Mouse (Mus musculus) embryonic facial prominence, embryonic 15.5 days (tissue): Measurements from ENCODE around the gene Ptprt. TPM values are rescaled to one million over a fixed set of nuclear protein-coding genes. Genes with fewer than 3 reads are reported as not detected.
A peak's percentile ranks its signal among the peaks of the same experiment; 100 is the strongest.

Source experiments
- ATAC-seq: fragments of 200-750 bp; cut with Nextera tagmentation; 2 replicates; pipeline ENCODE4 v1.8.0; 2017; ENCODE audit warnings: low read depth, moderate TSS enrichment; ENCODE audit not compliant: insufficient number of reproducible peaks, low FRiP score, low TSS enrichment
- H3K27ac ChIP-seq: fragments of 300-500 bp; sonication (generic); replicated peaks from 2 replicates; pipeline ENCODE4 v1.5.1; 2015; ENCODE audit warnings: mild to moderate bottlenecking, inconsistent platforms
- H3K27me3 ChIP-seq: fragments of 300-500 bp; sonication (generic); 2 replicates; pipeline ENCODE4 v1.6.1; 2015; ENCODE audit warnings: inconsistent platforms
- H3K36me3 ChIP-seq: fragments of 300-500 bp; sonication (generic); 2 replicates; pipeline ENCODE4 v1.6.1; 2015; ENCODE audit warnings: mild to moderate bottlenecking, inconsistent platforms
- H3K4me1 ChIP-seq: fragments of 300-500 bp; sonication (generic); 2 replicates; pipeline ENCODE4 v1.6.1; 2015; ENCODE audit warnings: inconsistent platforms
- H3K4me2 ChIP-seq: fragments of 300-500 bp; sonication (generic); replicated peaks from 2 replicates; pipeline ENCODE4 v1.6.1; 2015; ENCODE audit warnings: mild to moderate bottlenecking, inconsistent platforms
- H3K4me3 ChIP-seq: fragments of 300-500 bp; sonication (generic); replicated peaks from 2 replicates; pipeline ENCODE4 v1.5.1; 2015; ENCODE audit warnings: mild to moderate bottlenecking, inconsistent platforms
- H3K9ac ChIP-seq: fragments of 300-500 bp; sonication (generic); 2 replicates; pipeline ENCODE4 v1.6.1; 2015; ENCODE audit warnings: inconsistent platforms
- H3K9me3 ChIP-seq: fragments of 300-500 bp; sonication (generic); replicated peaks from 2 replicates; pipeline ENCODE4 v1.6.1; 2016; ENCODE audit warnings: inconsistent platforms
- WGBS: fragments of 180-500 bp; shearing (Covaris S2); methylation state at CpG from one replicate; pipeline ENCODE4 v1.1.7; 2015; 5-methylcytosine and 5-hydroxymethylcytosine counted together
- polyA plus RNA-seq: library from polyadenylated mRNA; unstranded; fragments of >200 nt; fragmentation: Nextera tagmentation; extraction: Ambion mirVana; gene quantifications from 2 replicates; pipeline ENCODE4 v1.2.1, GENCODE M21; 2015

The Ptprt gene
- polyA plus RNA-seq, 1 experiment from 2014 or later: 2.6 TPM

DNA sequence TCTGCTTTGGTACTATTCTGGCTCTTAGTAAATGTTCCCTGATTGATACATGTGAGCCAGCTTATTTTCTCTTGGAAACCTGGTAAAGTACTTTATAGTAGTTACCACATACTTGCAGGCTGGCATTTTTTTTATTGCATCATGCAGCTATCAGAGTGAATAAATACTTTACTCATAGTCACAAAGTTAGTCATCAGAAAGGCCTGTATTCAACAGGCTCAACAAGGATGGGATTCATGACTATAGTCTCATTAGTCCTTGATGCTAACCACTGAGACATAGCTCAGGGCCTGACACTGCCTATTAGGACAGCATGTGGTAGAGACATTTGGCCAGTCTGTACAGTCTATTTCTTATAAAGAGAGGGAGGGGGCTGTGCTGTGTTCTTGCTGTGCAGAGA, 1088.7 kb downstream of the Ptprt start:
- Histone ChIP-seq H3K9ac (no peak overlapping the region), H3K9me3 (no peaks in the 10 kb centered on the region), H3K4me1 (peaks cover 14% of the 10 kb centered on the region; the same call in 1 of the 2 replicates), H3K4me3 (no peak overlapping the region), H3K4me2 (no peak overlapping the region), H3K27ac (no peak overlapping the region), H3K27me3 (0 out of 2 replicates have a peak, but pooled peaks cover 3% of the 10 kb centered on the region), H3K36me3 (no peaks in the 10 kb centered on the region)
- no peak for ATAC-seq

DNA sequence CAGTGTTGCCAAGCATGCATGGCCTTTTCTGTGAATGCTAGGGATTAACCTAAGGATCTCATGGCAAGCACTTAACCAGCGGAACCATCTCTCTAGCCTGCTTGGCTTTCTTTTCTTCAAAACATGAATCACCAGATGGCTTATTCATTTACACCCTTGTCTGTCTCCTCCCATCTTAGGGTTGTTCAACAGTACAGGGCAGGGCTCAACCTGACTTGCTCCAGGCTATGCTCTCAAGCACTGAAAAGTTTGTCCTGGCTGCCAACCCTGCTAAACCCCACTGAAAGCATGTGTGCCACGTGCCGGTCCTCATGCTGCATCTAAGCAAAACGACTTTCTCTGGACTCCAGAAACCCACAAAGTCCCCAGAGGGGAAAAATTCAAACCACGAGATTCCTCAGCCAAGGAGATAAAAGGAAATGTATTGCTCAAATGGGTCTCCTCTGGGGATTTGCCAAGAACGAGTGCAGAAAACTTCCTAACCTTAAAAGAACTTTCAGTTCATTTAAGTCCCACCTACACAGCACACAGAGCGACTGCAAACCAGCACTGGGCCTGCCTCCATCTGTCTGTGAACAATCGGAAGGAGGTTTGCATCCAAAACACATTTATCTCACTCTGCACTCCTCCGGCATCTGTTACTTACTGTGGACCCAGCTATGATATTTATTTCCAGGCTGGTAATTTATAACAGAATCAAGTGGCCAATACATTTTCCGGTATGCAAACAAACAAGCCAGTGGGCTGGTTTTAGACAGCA, 1090.5 kb downstream of the Ptprt start:
- Histone ChIP-seq H3K36me3 (no peaks in the 10 kb centered on the region), H3K4me3 (no peak overlapping the region), H3K27ac (no peak overlapping the region), H3K27me3 (0 out of 2 replicates have a peak, but pooled peaks cover 3% of the 10 kb centered on the region), H3K9me3 (no peaks in the 10 kb centered on the region), H3K4me2 (0 out of 2 replicates have a peak overlapping the region, but pooled peaks have one; percentile 2), H3K4me1 (peaks cover 14% of the 10 kb centered on the region; the same call in 1 of the 2 replicates), H3K9ac (no peak overlapping the region)
- WGBS: 18% methylated on average over 10 of the region's 10 CpGs
- ATAC-seq: peak; percentile 57

DNA sequence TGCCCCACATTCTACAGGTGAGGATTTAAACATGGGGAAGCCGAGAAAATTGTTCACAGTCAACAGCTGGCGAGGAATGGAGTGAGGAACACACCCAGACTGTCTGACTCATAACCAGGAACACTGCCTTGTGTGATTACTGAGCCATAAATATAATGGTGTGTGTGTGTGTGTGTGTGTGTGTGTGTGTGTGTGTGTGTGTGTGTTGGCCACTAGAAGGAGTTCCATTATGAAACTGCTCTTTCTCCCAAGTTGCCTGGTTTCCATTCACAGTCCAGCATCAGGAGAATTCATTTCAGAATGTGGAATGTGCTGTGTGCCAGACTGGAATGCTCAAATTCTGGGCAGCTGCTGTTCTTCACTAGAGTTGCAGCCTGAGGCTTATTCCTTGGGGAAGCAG, 1099.4 kb downstream of the Ptprt start:
- Histone ChIP-seq H3K9ac (no peak overlapping the region), H3K9me3 (no peaks in the 10 kb centered on the region), H3K4me3 (no peak overlapping the region), H3K36me3 (no peaks in the 10 kb centered on the region), H3K27ac (no peak overlapping the region), H3K27me3 (no peaks in the 10 kb centered on the region), H3K4me2 (no peak overlapping the region), H3K4me1 (no peaks in the 10 kb centered on the region)
- 50% methylated on average over 2 of the region's 2 CpGs for WGBS
- no peak for ATAC-seq

DNA sequence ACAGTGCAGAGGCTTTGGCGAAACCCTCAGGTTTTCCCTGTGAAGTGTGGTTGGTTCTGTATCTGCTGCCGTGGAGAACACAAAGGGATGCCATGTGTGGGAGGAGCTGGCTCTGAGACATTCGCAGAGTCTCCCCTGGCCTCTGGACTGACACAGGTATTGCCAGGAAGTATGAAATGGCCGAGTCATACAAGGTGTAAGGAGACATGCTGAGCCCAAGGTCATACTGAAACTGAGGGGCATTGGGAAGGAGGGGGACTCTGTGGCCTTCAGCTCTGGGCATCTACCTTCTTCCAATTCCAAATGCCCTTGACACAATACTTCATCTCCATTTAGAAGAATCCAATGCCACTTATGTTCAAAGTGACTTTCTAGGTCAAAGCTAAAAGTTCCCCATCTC, 1103.1 kb downstream of the Ptprt start:
- H3K36me3 ChIP-seq: no peaks in the 10 kb centered on the region
- ATAC-seq: no peak
- H3K9me3 ChIP-seq: no peaks in the 10 kb centered on the region
- 76% methylated on average over 4 of the region's 4 CpGs for WGBS
- no peak overlapping the region for H3K4me2 ChIP-seq
- H3K4me3 ChIP-seq: no peak overlapping the region
- no peaks in the 10 kb centered on the region for H3K27me3 ChIP-seq
- H3K9ac ChIP-seq: no peak overlapping the region
- no peak overlapping the region for H3K27ac ChIP-seq
- no peaks in the 10 kb centered on the region for H3K4me1 ChIP-seq

DNA sequence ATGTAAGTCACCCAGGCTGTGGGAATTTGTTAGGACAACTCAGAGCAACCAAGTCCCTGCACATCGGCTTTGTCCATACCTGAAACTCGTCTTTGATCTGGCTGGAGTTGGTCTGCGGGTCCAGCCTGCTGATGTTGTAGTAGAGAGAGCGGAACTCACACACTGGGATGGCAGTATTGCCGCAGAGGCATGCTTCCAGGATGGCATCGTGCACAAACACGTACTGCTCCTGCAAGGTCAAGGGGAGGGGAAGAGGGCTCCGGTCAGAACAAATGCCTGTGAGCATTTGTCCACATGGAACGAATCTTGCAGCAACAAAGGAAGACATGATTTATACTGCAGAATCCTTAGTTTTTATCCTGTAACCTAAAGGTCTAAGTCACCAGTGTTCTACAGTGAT, 1107.3 kb downstream of the Ptprt start:
- WGBS: 80% methylated on average over 9 of the region's 9 CpGs
- H3K4me3 ChIP-seq: no peak overlapping the region
- no peak for ATAC-seq
- H3K27me3 ChIP-seq: no peaks in the 10 kb centered on the region
- H3K9me3 ChIP-seq: no peaks in the 10 kb centered on the region
- H3K4me1 ChIP-seq: no peaks in the 10 kb centered on the region
- H3K27ac ChIP-seq: no peak overlapping the region
- no peak overlapping the region for H3K4me2 ChIP-seq
- no peaks in the 10 kb centered on the region for H3K36me3 ChIP-seq
- no peak overlapping the region for H3K9ac ChIP-seq

DNA sequence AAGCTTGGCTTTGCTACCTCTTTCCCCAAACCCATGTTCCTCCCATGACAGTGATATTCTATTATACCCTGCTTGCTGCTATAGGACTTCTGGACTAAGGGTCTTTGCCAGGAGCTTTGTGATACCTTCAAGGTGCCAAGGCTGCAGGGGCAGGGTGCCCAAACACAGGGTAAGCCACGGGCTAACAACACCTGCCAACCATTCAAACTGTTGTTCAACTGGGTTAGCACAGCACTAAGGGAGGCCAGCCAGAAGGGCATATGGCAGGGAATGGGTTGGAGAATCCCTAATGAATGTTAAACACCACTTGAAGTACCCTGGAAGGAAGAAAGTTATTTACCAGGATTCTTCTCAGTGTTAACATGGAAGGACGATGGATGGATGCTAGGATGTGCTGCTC, 1108.9 kb downstream of the Ptprt start:
- no peaks in the 10 kb centered on the region for H3K4me1 ChIP-seq
- H3K9me3 ChIP-seq: no peaks in the 10 kb centered on the region
- no peak overlapping the region for H3K4me2 ChIP-seq
- WGBS: 85% methylated on average over 2 of the region's 2 CpGs
- H3K36me3 ChIP-seq: no peaks in the 10 kb centered on the region
- no peak overlapping the region for H3K9ac ChIP-seq
- H3K27me3 ChIP-seq: no peaks in the 10 kb centered on the region
- H3K27ac ChIP-seq: no peak overlapping the region
- ATAC-seq: no peak
- no peak overlapping the region for H3K4me3 ChIP-seq

DNA sequence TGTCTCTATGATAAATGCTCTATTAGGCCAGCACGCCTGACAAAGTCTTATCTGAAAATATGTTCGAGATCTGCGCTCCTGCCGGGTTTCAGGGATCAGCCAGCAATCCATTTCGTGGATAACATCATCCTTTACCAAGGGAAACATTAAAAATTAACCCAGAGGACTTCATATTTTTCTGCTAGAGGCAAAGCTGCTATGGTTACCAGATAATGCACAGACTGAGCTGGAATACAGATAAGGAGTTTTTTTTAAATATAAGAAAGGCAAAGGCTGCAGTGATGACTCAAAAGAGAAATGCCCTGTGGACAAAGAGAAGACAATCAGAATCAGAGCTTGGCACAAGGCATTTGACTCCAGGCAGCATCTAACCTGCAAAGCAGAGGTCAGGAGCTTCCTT, 1111.4 kb downstream of the Ptprt start:
- no peak overlapping the region for H3K9ac ChIP-seq
- 78% methylated on average over 5 of the region's 5 CpGs for WGBS
- H3K36me3 ChIP-seq: no peaks in the 10 kb centered on the region
- no peak for ATAC-seq
- H3K4me1 ChIP-seq: no peaks in the 10 kb centered on the region
- no peak overlapping the region for H3K4me2 ChIP-seq
- H3K27ac ChIP-seq: no peak overlapping the region
- H3K9me3 ChIP-seq: no peaks in the 10 kb centered on the region
- H3K27me3 ChIP-seq: no peaks in the 10 kb centered on the region
- no peak overlapping the region for H3K4me3 ChIP-seq

DNA sequence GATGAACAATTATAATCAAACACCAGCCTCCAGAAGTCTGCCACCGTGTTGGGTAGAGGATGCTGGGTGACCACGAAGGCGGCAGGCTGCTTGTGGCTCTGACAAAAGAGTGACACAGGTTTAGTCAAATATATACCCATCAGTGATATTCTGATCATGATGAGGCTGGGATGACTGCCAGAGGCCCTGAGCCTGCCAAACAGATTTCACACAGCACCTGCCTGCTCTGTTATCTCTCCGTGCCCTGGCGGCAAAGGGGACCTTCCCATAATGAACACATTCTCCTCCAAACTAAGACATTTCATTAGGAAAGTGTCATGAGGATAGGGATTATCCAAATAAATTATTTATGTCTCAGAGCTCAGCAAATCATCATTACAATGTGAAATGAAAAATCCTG, 1113.6 kb downstream of the Ptprt start:
- H3K27me3 ChIP-seq: no peaks in the 10 kb centered on the region
- no peak for ATAC-seq
- 87% methylated on average over 5 of the region's 5 CpGs for whole genome bisulfite sequencing
- H3K4me3 ChIP-seq: no peak overlapping the region
- no peaks in the 10 kb centered on the region for H3K36me3 ChIP-seq
- H3K9me3 ChIP-seq: no peaks in the 10 kb centered on the region
- H3K4me1 ChIP-seq: no peaks in the 10 kb centered on the region
- H3K9ac ChIP-seq: no peak overlapping the region
- no peak overlapping the region for H3K27ac ChIP-seq
- no peak overlapping the region for H3K4me2 ChIP-seq

DNA sequence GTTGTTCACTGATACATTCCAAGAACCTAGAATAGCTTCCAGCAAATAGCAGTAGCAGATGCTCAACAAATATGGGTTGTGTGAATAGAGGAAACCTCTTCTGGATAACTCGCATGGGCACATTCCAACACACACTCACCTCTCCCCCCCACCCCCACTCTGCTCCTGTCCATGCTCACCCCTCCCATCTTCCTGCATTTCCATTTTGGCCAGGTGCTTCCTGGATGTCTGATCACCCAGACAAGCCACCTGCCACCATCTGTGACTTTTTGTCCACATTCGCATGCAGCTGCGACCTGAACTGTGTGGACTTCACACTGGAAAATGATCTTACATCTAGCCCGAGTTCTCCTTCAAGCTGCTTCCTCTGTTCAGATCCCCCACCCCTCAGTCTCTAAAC, 1115.5 kb downstream of the Ptprt start:
- no peak overlapping the region for H3K9ac ChIP-seq
- no peak overlapping the region for H3K4me2 ChIP-seq
- no peaks in the 10 kb centered on the region for H3K27me3 ChIP-seq
- no peak overlapping the region for H3K27ac ChIP-seq
- WGBS: 76% methylated on average over 4 of the region's 4 CpGs
- ATAC-seq: no peak
- H3K36me3 ChIP-seq: no peaks in the 10 kb centered on the region
- no peak overlapping the region for H3K4me3 ChIP-seq
- no peaks in the 10 kb centered on the region for H3K9me3 ChIP-seq
- no peaks in the 10 kb centered on the region for H3K4me1 ChIP-seq

DNA sequence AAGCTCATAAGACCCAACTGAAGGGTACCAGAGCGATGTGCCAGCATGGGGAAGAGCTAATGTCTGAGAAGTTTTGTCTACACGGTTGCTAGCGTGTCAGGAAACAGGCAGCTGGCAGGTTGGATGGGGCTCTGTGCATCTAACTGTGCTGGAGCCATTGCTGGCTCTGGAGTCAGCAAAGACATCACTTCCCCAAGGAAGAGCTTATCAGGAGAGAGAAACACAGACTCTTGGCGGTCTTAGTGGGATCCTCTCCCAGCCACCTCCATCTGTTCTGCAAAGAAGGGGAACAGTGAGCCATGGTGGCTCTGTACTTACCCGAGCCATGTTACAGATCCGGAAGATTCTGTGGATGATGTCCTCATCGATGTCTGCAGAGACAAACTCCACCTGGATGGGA, 1126.8 kb downstream of the Ptprt start:
- Histone ChIP-seq H3K27ac (no peak overlapping the region), H3K9me3 (no peaks in the 10 kb centered on the region), H3K9ac (no peak overlapping the region), H3K4me1 (no peaks in the 10 kb centered on the region), H3K4me3 (no peak overlapping the region), H3K36me3 (no peaks in the 10 kb centered on the region), H3K4me2 (no peak overlapping the region), H3K27me3 (no peaks in the 10 kb centered on the region)
- no peak for ATAC-seq
- WGBS: 88% methylated on average over 7 of the region's 7 CpGs

DNA sequence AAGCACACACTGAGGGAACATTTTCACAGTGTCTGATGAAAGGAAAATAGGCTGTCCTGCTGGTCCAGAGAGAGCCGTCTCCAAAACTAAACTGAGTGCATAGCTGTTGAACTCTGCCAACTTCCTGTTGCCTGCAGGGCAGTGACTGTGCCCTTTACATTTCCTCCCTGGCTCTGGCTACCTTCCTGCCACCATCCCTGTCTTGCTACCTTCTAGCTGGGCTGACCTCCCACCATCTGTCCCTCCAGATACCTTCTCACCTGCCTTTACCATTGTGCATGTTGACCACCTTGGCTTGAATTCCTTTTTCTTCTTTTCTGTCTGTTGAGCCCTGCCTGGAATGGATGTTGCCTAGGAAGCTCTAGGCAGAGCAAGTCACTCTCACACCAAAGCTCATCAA, 1133.8 kb downstream of the Ptprt start:
- Histone ChIP-seq H3K27ac (no peak overlapping the region), H3K27me3 (no peaks in the 10 kb centered on the region), H3K9me3 (no peaks in the 10 kb centered on the region), H3K4me3 (no peak overlapping the region), H3K9ac (no peak overlapping the region), H3K4me1 (no peaks in the 10 kb centered on the region), H3K4me2 (no peak overlapping the region), H3K36me3 (no peaks in the 10 kb centered on the region)
- ATAC-seq: no peak
- WGBS: 37% methylated on average over 1 of the region's 1 CpGs

DNA sequence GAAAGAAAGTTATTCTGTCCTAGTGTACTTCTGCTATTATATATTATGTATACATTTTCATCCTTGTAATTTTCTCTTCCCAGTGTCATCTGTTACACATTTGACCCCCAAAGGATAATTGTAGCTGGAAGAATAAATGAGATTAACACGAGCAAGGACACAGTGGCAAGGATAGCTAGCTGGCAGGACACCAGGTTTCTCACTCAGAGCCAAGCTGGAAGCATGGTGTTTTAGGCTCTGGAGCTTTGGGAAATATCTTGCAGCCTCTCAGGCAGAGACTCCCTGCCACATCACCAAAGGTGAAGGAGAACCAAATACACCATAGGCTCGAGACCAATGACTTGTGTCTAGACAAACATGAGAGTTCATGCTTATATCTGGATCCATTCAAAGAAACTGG, 1141.3 kb downstream of the Ptprt start:
- no peak overlapping the region for H3K27ac ChIP-seq
- no peak for ATAC-seq
- no peak overlapping the region for H3K4me2 ChIP-seq
- no peaks in the 10 kb centered on the region for H3K36me3 ChIP-seq
- H3K9ac ChIP-seq: no peak overlapping the region
- no peaks in the 10 kb centered on the region for H3K9me3 ChIP-seq
- H3K4me3 ChIP-seq: no peak overlapping the region
- H3K4me1 ChIP-seq: no peaks in the 10 kb centered on the region
- WGBS: 56% methylated on average over 2 of the region's 2 CpGs
- no peaks in the 10 kb centered on the region for H3K27me3 ChIP-seq
